Mouse (Mus musculus): ENCODE measurements at regions not wholly inside any gene's neighbourhood (a gene's known extent, or its start where the extent isn't known, plus 50 kb on each side); places are given as distances from the start of the nearest gene placed in this dataset.

- DNase-seq (ENCODE audit: low spot score in 2 of 2): no peak
- intact Hi-C loops (cut with DNase I): no loop called here
Observed at GRCm38 (mm10) chr3:147943314-147943713, 1047.0 kb downstream of the Adgrl2 start.

DNA sequence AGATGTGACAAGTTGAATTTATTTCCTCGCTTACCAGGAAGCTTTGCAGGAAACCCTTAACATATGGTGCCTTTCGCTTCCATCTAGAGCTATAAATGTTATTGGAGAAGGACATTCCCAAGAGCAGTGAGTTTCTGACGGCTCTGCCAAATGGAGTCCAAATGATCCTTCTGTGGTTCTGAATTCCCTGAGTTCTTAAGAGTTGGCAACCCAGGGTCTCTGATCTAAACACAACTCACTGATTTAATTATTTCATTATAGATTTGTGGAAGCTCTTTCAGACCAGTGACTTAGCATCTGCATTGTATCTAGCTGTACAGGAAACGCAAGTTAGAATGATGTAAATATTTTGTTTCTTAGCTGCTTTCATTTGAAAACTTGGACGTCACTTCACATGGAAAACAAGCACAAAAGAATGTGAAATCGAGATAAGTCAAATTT, 1059.5 kb downstream of the Adgrl2 start:
- DNase-seq (ENCODE audit: low spot score in 2 of 2): peak in 1 of 2 experiments; percentile 9
- intact Hi-C loops (cut with DNase I): no loop called here

GRCm38 (mm10) chr3:147920181-147920580, 1068.0 kb downstream of the Ttll7 start:
- DNase-seq (ENCODE audit: low spot score in 2 of 2): no peak
- intact Hi-C loops (cut with DNase I): no loop called here

DNA sequence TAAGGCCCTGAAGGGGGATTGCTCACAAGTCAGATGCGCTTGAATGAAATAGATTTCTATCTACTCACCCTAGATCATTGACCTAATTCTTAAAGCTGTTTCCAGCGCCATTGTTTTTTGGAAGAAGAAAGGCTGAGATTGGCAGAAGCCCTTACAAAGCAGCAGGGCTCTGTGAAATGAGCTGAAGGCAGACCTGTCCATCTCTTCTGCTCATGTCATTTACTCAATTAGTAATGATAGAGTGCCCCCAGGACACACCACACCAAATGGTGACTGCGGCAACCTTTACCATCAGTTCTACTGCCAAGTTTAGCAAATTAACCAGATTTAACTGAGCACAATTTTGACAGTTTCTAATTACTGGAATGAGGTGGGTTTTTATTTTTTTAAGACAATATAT, 1067.5 kb downstream of the Ttll7 start:
- DNase-seq (ENCODE audit: low spot score in 2 of 2): no peak
- intact Hi-C loops (cut with DNase I): no loop called here

DNA sequence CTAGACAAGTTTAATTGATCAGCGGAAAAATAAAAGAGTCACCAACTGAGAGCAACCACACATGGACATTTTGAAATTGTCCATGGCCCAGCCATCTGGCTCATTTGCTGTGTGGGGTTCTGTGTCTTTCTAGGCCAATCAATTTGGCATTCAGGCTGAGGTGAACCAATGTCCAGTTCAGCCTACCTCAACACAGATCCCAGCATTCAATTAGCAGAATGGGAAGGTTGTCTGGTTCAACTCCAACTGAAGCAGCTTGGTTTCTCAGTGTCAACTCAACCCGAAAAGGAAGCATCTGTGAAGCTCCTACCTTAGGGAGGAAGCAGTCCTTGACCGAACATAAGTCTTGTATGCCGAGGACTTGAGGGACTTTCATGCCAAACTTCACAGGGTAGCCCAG, 1067.0 kb downstream of the Ttll7 start:
- no peak for DNase-seq (ENCODE audit: low spot score in 2 of 2)
- intact Hi-C loops (cut with DNase I): no loop called here

- peak in 1 of 2 experiments; percentile 9 for DNase-seq (ENCODE audit: low spot score in 2 of 2)
- intact Hi-C loops (cut with DNase I): no loop called here
Observed at GRCm38 (mm10) chr3:147896751-147897150, 1044.6 kb downstream of the Ttll7 start.

DNA sequence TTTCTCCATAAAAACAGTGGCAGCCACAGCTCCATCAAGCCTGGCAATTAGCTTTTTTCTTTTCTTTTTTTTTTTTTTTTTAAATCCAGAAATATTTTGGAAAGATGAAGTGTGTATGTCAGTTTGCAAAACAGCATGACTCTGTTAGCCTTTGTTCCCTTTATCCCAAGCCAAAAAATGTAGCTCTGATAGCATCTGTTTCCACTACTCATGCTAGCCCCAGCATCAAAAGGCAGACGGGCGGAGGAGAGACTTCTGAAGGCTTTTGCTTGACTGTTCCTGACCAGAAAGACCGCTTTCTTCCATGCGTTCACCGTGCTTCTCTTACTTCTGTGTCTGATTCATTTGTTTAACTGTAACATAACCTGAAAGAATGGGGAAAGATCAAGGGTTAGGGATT, 1039.5 kb downstream of the Ttll7 start:
- intact Hi-C loops (cut with DNase I): no loop called here
- no peak for DNase-seq (ENCODE audit: low spot score in 2 of 2)

DNA sequence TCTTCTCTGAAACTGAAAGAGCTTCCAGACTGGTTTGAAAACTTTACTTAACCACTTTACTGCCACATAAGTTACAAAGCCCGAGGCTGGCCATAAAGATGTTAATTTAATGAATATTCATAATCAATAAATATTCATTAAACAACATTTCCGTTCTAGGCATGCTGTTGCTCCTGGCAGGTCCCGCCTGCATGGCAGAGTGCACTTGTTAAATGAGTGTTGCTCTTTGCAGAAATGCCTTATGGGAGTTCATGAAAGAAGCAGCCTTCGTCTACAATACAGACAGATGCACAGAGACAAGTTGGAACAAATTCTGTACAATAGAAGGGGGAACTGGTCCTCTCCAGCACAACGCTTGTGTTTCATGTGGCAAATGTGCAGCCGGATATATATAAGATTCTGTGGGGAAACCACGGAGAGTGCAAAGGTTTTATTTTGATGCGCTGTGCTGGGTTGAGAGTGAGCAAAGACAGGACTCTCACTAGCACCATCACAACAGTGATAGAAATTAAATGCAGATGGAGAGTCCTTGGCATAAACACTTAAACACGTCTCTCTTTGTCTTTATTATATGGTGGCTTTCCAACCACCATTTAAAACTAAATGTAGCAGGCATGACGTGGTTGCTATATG, 1034.2 kb downstream of the Ttll7 start:
- intact Hi-C loops (cut with DNase I): no loop called here
- DNase-seq (ENCODE audit: low spot score in 2 of 2): no peak

DNA sequence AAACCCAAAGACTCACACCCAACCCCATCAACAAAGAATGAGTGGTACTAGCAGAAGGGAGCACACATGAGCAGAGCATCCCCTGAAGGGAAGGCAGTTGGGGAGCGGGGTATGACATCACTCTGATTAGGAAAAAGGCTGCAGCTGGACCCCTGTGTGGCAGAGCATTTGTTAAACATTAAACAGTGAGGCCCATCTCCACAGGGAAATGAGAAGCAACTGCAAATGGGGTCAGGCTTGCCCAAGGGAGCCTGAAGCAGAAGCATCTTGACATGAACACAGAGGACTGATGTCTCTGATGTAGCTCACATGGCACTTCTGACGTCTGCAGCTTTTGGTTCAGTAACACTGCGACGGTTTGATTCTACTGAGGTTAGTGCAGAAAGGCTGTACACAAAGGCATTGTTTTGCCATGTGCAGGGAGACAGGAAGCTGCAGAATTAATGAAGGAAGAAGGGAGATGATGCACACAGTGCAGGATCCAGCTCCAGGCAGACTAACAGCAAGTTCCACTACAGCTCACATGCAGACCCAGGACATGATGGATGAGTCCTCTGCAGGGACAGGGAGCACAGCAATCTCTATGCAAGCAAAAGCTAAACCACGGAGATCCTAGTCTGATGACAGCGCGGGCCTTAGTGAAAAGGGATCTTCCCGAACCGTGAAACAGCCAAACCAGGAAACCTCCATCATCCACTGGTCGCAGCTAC, 1030.9 kb downstream of the Ttll7 start:
- intact Hi-C loops (cut with DNase I): no loop called here

GRCm38 (mm10) chr3:147878690-147879089, 1026.5 kb downstream of the Ttll7 start:
- DNase-seq (ENCODE audit: low spot score in 2 of 2): no peak
- intact Hi-C loops (cut with DNase I): loop anchor here (1.0 kb wide), 1 partner anchor 8 kb away; no protein-coding TSS in a partner anchor

More for the DNA sequence above, 1030.9 kb downstream of the Ttll7 start:
- DNase-seq (ENCODE audit: low spot score in 2 of 2): no peak

- intact Hi-C loops (cut with DNase I): no loop called here
Observed at GRCm38 (mm10) chr3:147868281-147868680, 1016.1 kb downstream of the Ttll7 start.

GRCm38 (mm10) chr3:147853346-147853745, 1001.2 kb downstream of the Ttll7 start:
- intact Hi-C loops (cut with DNase I): no loop called here
- no peak for DNase-seq (ENCODE audit: low spot score in 2 of 2)

More at GRCm38 (mm10) chr3:147868281-147868680, 1016.1 kb downstream of the Ttll7 start:
- DNase-seq (ENCODE audit: low spot score in 2 of 2): no peak

DNA sequence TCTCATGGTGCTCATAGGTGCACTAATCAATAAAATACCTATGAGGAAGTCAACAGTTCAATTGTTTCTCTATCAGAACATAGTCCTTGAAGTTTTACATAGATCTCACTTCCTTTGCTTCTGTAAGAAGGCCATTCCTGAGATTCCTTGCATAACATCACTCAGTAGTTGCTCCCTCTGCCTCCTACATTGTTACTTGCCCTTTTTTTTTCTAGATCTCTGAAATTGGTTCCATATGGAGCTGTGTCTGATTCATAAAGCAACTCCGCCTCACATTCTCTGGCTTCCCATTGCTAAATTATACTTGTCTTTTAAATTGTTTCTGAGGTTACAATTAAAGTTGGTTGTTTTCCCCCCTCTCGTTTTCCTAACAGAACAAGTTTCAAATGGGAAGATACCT, 1000.7 kb downstream of the Ttll7 start:
- intact Hi-C loops (cut with DNase I): no loop called here
- no peak for DNase-seq (ENCODE audit: low spot score in 2 of 2)

DNA sequence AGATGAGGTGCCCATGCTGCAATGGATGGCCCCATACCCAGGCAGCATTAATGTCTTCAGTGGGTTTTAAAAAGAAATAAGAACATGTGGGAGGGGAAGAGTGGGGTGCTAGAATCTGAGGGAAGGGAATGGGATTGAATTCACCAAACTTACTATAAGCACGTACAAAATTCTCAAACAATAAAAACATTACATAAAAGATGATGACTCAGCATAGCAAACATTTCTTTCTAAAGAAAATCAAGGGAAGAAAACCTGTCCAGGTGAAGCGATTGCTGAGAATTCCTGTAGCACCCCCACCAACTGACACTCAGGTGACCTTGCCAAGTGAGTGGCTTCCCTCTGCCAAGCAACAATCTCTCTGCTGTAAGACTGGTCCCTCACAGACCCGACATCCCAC, 989.2 kb downstream of the Ttll7 start:
- DNase-seq (ENCODE audit: low spot score in 2 of 2): no peak
- intact Hi-C loops (cut with DNase I): no loop called here

DNA sequence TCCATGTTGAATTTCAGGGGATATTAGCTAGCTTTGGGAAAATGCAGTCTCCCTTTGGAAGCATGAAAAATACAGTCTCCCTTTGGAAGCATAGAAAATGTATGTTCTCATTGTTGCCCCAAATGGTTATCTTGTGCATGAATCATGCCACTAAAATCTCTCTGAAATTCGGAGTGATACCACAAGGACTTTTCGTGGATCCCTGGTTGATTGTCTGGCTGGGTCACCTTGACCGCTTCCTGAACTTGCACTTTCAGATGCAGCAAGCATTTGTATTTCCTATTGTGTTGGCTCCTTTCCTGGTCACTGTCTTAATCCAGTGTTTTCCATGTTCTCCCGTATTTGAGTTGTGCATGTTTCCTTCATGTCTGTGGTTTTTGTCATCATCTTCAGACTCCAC, 986.6 kb downstream of the Ttll7 start:
- intact Hi-C loops (cut with DNase I): no loop called here

DNA sequence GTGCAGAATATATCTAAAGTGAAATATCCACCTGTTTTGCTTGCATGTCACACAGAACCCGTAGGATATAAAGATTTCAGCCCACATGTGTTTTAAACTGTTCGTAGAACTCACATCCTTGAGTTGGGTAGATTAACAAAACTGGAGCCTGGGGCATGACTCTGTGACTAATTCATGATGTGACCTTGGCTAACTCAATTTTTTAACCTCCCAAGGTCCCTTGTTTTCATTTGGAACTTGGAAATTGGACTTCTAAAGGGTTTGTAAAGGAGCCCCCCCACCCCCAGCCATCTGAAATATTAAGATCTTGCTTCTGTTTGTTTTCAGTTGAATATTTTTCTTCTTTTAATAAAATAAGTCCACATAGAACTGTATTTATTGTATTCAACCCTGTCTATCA, 983.5 kb downstream of the Ttll7 start:
- intact Hi-C loops (cut with DNase I): no loop called here
- DNase-seq (ENCODE audit: low spot score in 2 of 2): no peak

More for the DNA sequence above, 986.6 kb downstream of the Ttll7 start:
- no peak for DNase-seq (ENCODE audit: low spot score in 2 of 2)

DNA sequence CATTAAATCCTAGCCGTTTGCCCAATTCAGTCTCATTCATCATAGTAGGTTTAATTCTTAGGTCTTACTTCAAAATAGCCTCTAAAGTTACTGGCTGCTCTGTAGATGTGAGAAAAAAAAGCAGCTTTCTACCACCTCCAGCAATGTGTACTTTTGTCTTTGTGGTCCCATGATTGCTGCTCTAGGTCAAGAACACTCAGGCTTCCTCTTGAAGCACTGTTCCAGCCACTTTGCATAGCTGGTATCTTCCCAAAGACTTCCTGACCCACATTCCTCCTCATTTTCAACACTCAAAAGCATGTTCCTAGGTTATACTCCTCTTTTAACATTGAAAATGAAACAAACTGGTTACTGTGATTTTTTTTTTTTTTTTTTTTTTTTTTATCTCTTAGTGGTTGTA, 973.2 kb downstream of the Ttll7 start:
- intact Hi-C loops (cut with DNase I): no loop called here
- DNase-seq (ENCODE audit: low spot score in 2 of 2): no peak

GRCm38 (mm10) chr3:147824451-147824850, 972.3 kb downstream of the Ttll7 start:
- intact Hi-C loops (cut with DNase I): no loop called here
- no peak for DNase-seq (ENCODE audit: low spot score in 2 of 2)

GRCm38 (mm10) chr3:147814080-147814650, 962.0 kb downstream of the Ttll7 start:
- no peak for DNase-seq (ENCODE audit: low spot score in 2 of 2)
- intact Hi-C loops (cut with DNase I): no loop called here

- DNase-seq (ENCODE audit: low spot score in 2 of 2): no peak
- intact Hi-C loops (cut with DNase I): no loop called here
Observed at GRCm38 (mm10) chr3:147802546-147802945, 950.4 kb downstream of the Ttll7 start.

DNA sequence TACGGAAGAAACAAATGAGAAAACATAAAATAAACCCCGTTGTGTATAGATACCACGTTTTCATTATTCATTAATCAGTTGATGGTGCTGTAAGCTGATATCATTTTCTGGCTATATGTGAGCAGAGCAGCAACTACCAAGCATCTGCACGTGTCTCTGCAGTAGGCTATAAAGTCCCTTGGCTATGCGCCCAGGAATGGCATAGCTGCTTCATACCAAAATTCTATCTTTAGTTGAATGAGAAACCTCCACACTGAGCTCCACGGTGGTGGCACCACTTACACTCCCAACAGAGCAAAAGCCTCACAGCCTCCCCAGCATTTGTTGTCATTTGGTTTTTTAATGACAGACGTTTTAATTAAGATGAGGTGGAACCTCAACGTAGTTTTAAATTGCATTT, 944.4 kb downstream of the Ttll7 start:
- peak; percentile 24 to 25 for DNase-seq (ENCODE audit: low spot score in 2 of 2)
- intact Hi-C loops (cut with DNase I): no loop called here
